Mouse (Mus musculus) gastrocnemius, postnatal 4 days (tissue): ENCODE results near the gene 1600014C23Rik. TPM values are rescaled to one million over a fixed set of nuclear protein-coding genes. Genes with fewer than 3 reads are reported as not detected.

Experiments used
- DNase-seq, 2 experiments: peaks; one replicate each; pipeline ENCODE4 v3.0.0; 2021 to 2022; ENCODE audit warnings: low spot score in 2 of 2, mixed read lengths in 2 of 2
- long read RNA-seq, 2 experiments: library from polyadenylated mRNA; stranded (forward); transcript quantifications; one replicate each; pipeline ENCODE4 v2.0.0; 2021
- total RNA-seq, 2 experiments: library from RNA; stranded (reverse); gene quantifications; 2 replicates each; pipeline ENCODE4 v1.2.3; 2021

Gene 1600014C23Rik
- not detected for total RNA-seq
- long read RNA-seq, experiment 1, result 0 reads
- long read RNA-seq, experiment 2, result 0 reads

GRCm38 (mm10) chr17:45733735-45734301, at the start of gene 1600014C23Rik:
TSS of gene 1600014C23Rik (minus strand) at chr17:45733844.
- DNase-seq, result peak; percentile 47 to 60

- no peak for DNase-seq
These were observed 44.8 kb upstream of the 1600014C23Rik start for GRCm38 (mm10) chr17:45778446-45778845.

- DNase-seq, result no peak
These were observed 43.8 kb upstream of the 1600014C23Rik start for GRCm38 (mm10) chr17:45777431-45777830.

GRCm38 (mm10) chr17:45776185-45776584, 42.5 kb upstream of the 1600014C23Rik start:
- DNase-seq, result no peak

- DNase-seq, result no peak
These were observed 41.8 kb upstream of the 1600014C23Rik start for GRCm38 (mm10) chr17:45775468-45775867.

DNA sequence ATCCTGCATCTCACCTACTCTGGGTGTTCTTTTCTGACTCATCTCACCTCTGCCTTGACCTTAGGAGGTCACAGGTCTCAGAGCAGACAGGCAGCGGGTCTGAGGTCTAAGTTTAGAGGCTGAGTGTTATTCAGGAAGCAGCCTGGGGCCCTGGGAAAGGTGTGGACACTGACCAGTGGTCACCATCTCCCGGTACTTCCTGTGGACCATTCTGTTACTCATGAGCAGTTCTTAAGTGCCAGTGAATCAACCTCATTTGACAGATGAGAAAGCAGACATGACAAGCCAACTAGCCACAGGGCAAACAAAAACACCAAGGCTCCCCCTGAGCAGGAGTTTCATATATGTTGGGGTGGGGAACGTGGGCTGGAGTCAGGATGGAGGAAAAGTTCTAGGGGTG, 38.9 kb upstream of the 1600014C23Rik start:
- no peak for DNase-seq

GRCm38 (mm10) chr17:45772096-45772495, 38.5 kb upstream of the 1600014C23Rik start:
- DNase-seq, result no peak

DNA sequence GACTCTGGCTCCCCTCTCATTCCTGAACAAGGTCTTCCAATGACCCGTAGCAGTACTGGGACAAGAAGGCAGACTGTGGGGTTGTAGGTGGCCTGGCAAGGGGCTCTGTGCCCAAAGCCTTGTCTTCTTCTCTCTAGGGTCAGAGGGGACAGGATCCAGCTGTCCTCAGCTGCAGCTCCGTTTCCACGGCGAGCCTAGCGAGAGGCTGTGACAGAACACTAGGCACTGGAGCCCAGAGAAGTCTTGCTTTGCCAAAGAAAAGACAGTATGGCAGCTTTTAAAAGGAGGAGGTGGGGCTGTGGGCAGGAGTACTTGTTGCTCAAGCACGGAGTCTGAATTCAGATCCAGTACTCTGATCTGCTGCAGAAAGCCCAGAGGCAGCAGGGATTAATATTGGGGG, 36.8 kb upstream of the 1600014C23Rik start:
- DNase-seq, result no peak

DNA sequence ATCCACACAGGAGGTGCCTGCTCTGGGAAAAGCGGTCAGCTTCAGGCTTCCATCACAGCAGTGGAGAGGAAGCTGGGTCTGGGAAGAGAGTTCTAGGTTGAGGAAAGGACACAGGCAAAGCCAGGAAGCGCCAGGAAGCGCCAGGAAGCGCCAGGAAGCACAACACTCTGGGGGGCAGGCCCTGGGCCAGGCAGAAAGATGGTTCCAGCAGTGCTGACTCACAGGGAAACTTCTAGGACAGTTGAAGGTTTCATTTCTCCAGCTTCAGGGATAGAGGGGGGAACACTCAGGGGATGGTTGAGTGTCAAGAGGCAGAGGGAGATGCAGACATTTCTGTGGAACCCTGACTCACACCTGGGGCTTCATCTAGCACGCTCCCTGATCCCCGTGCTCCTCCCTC, 36.2 kb upstream of the 1600014C23Rik start:
- DNase-seq, result no peak

- DNase-seq, result no peak
These were observed 34.0 kb upstream of the 1600014C23Rik start for GRCm38 (mm10) chr17:45767536-45768146.

GRCm38 (mm10) chr17:45766735-45767535, 33.3 kb upstream of the 1600014C23Rik start:
- DNase-seq, result peak; percentile 75 to 91

- DNase-seq, result no peak
These were observed 32.3 kb upstream of the 1600014C23Rik start for GRCm38 (mm10) chr17:45765914-45766313.

GRCm38 (mm10) chr17:45763188-45763587, 29.5 kb upstream of the 1600014C23Rik start:
- DNase-seq, result no peak

DNA sequence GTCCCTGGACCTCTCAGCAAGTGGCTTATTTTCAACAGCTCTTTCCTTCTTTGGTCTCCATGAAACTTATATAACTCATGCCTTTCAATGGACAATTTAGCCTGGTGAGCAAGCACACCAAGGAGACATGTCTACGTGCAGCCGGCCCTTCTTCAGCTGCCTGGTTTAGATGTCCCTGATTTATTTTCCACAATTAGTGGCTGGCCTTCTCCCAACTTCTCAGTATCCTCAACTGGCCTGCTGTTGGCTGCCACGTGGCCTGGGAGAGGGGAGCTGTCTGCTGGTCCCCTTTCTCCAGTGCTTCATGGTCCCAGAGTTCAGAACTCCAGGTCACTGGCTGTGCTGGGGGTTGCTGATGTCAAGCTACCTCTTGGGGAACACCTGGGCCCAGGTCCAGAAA, 28.3 kb upstream of the 1600014C23Rik start:
- no peak for DNase-seq

DNA sequence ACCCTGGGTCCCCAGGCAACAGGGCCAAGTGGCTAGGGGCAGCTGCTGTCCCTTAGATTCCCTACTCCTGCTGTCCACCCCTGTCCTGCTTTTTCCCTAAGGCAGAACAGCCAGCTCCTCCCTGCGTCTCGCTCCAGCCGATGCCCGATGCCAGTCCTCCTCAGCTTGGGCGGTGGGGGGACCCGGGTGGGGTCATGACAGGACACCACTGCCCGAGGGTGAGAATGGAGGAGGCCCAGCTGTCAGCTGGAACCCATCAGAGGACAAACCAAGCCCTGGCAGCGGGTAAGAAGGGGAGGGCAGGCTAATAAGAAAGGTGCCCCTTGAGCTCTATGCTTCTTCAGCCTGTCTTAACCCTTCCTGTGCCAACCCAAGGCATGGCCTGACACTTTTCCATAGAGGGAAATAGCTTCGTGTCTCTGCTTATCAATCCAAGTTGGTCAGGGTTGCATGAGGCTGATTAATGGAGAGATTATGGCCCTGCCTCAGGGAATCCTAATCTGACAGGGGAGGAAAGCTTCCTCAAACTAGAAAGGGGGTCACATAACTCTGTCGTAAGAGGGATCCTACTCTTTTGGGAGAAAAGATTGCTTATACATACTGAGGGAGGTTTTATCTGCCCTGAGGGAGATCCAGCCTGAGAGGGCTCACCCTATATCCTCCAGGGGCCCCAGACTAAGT, 27.5 kb upstream of the 1600014C23Rik start:
- DNase-seq, result peak in 1 of 2 experiments; percentile 40

GRCm38 (mm10) chr17:45759751-45760150, 26.1 kb upstream of the 1600014C23Rik start:
- DNase-seq, result no peak

DNA sequence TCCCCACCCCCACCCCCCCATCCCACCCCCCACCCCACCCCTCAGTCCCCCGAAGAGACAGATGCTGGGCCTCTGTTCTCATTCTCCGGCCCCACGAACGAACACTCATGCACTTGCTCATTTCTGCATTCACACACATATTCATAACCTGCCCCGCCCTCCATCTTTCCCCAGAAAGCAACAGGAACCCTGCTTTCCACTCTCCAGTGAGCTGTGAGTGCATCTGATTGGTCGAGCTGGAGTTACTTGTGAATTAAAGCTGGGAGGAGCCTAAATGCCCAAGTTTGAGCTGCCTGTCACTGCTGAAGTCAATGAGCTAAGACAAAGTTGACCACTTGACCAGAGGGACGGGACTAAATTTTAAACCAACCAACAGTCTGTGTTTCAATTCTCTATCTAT, 25.2 kb upstream of the 1600014C23Rik start:
- no peak for DNase-seq

GRCm38 (mm10) chr17:45757932-45758331, 24.3 kb upstream of the 1600014C23Rik start:
- no peak for DNase-seq

DNA sequence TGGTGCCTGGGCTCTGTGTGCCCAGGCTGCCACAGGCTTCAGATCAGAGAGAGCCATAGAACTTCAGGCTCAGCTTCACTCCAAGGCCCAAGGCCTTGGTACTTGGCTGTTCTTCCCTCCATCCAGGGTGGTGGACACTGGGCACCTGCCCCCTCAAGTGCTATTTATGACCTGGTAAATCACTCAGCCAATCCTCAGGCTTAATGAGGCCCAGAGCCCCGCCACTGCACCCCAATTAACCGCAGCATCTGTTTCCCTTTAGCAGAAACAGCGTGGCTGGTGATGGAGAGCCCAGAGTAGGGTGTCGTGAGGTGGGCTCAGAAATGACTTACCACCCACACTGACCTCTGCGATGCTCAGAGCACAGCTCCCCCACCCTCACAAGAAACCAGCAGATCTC, 23.2 kb upstream of the 1600014C23Rik start:
- DNase-seq, result no peak

GRCm38 (mm10) chr17:45756391-45756790, 22.7 kb upstream of the 1600014C23Rik start:
- DNase-seq, result no peak

- no peak for DNase-seq
These were observed 20.7 kb upstream of the 1600014C23Rik start for GRCm38 (mm10) chr17:45754186-45754862.
